Mouse (Mus musculus) intestine, postnatal 0 days (tissue): ENCODE results near the gene 4921536K21Rik. TPM values are rescaled to one million over a fixed set of nuclear protein-coding genes. Genes with fewer than 3 reads are reported as not detected.

Experiments
- ATAC-seq: fragments of 200-750 bp; cut with Nextera tagmentation; 2 replicates; pipeline ENCODE4 v1.8.0; 2017; ENCODE audit warnings: mild to moderate bottlenecking, moderate TSS enrichment, moderate library complexity
- H3K27ac ChIP-seq: fragments of 300-500 bp; sonication (generic); 2 replicates; pipeline ENCODE4 v1.5.1; 2014; ENCODE audit warnings: mild to moderate bottlenecking, low read depth, low read length, moderate library complexity
- H3K27me3 ChIP-seq: fragments of 300-500 bp; sonication (generic); replicated peaks from 2 replicates; pipeline ENCODE4 v1.6.1; 2014; ENCODE audit warnings: low read length, mixed read lengths; ENCODE audit not compliant: control insufficient read depth, insufficient read depth
- H3K36me3 ChIP-seq: fragments of 300-500 bp; sonication (generic); 2 replicates; pipeline ENCODE4 v1.6.1; 2014; ENCODE audit warnings: mild to moderate bottlenecking, moderate library complexity; ENCODE audit not compliant: control insufficient read depth, insufficient read depth
- H3K4me1 ChIP-seq: fragments of 300-500 bp; sonication (generic); replicated peaks from 2 replicates; pipeline ENCODE4 v1.6.1; 2014; ENCODE audit warnings: antibody characterized with exemption, low read length, mixed read lengths; ENCODE audit not compliant: control insufficient read depth, insufficient read depth
- H3K4me2 ChIP-seq: fragments of 300-500 bp; sonication (generic); replicated peaks from 2 replicates; pipeline ENCODE4 v1.6.1; 2014; ENCODE audit warnings: low read depth, mild to moderate bottlenecking, moderate library complexity
- H3K4me3 ChIP-seq: fragments of 300-500 bp; sonication (generic); 2 replicates; pipeline ENCODE4 v1.5.1; 2014; ENCODE audit warnings: low read depth, low read length
- H3K9ac ChIP-seq: fragments of 300-500 bp; sonication (generic); 2 replicates; pipeline ENCODE4 v1.6.1; 2014; ENCODE audit warnings: mild to moderate bottlenecking, low read depth, low read length
- H3K9me3 ChIP-seq: fragments of 300-500 bp; sonication (generic); 2 replicates; pipeline ENCODE4 v1.6.1; 2016; ENCODE audit warnings: mixed run types; ENCODE audit not compliant: control insufficient read depth
- CTCF ChIP-seq: sonication (generic); IDR thresholded peaks from 2 replicates; pipeline ENCODE4 v1.5.1; 2016; ENCODE audit warnings: low read depth, mild to moderate bottlenecking, control low read depth, antibody characterized with exemption, moderate library complexity
- WGBS: fragments of 180-500 bp; shearing (Covaris S2); extraction: QIAGEN DNeasy Blood & Tissue Kit; methylation state at CpG from one replicate; pipeline ENCODE4 v1.1.7; 2014; 5-methylcytosine and 5-hydroxymethylcytosine counted together
- polyA plus RNA-seq: library from polyadenylated mRNA; unstranded; fragments of >200 nt; fragmentation: Nextera tagmentation; extraction: Ambion mirVana; gene quantifications from 2 replicates; pipeline ENCODE4 v1.2.1, GENCODE M21; 2015

4921536K21Rik gene
- polyA plus RNA-seq, 1 experiment from 2014 or later: 0.20 TPM

GRCm38 (mm10) chr11:3849469-3850314 is 45.2 kb downstream of the 4921536K21Rik start:
- Histone ChIP-seq H3K4me3 (no peak overlapping the region), H3K27ac (no peak overlapping the region), H3K4me1 (no peaks in the 10 kb centered on the region), H3K36me3 (no peaks in the 10 kb centered on the region), H3K27me3 (no peaks in the 10 kb centered on the region), H3K9ac (no peak overlapping the region), H3K4me2 (no peak overlapping the region), H3K9me3 (no peaks in the 10 kb centered on the region)
- 73% methylated on average over 15 of the region's 15 CpGs for WGBS
- ATAC-seq: no peak
- no peak for TF ChIP-seq CTCF

- Histone ChIP-seq H3K4me1 (no peaks in the 10 kb centered on the region), H3K4me3 (no peak overlapping the region), H3K4me2 (no peak overlapping the region), H3K27me3 (no peaks in the 10 kb centered on the region), H3K36me3 (no peaks in the 10 kb centered on the region), H3K27ac (no peak overlapping the region), H3K9ac (no peak overlapping the region), H3K9me3 (no peaks in the 10 kb centered on the region)
- no peak for ATAC-seq
- 76% methylated on average over 2 of the region's 2 CpGs for WGBS
- no peak for TF ChIP-seq CTCF
Observed at GRCm38 (mm10) chr11:3846351-3846750, 48.5 kb downstream of the 4921536K21Rik start.

DNA sequence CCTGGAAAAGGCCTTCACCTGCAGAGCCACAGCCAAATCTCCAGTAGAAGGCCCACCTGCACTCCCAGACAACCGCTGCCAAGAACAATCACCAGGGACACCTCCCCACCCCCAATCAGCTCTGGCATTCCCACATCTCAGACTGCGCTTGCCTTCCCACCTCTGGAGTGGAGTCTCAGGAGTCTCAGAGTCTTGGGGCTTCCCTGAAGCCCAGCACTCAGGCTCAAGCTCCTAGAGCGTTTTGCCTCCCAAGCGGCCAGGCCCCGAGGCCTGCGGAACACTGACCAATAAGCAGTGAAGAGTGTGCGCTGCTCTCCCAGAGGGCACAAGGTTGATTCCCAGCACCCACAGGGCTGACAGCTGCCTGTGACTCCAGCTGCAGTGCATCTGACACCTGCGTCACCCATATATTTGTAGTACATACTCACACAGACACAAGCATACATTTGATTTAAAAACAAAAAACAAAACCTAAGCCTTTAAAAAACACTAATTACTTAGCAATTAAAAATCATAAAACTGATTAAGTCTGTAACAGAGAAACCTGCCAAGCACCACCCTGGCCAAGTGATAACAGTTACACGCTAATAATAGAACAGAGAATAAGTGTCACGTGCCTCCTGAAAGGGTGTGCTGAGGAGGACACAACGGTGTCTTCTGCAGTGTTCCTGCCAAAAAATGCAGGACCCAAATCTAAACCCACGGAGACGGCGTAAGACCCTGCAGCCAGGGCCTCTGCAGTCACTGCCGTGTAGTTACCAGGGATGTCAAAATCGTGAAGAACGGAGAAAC is 50.8 kb downstream of the 4921536K21Rik start:
- no peaks in the 10 kb centered on the region for H3K4me1 ChIP-seq
- no peak; the same call in 1 of the 2 replicates for ATAC-seq
- TF ChIP-seq CTCF: no peak
- no peaks in the 10 kb centered on the region for H3K36me3 ChIP-seq
- no peak overlapping the region for H3K27ac ChIP-seq
- H3K4me2 ChIP-seq: no peak overlapping the region
- H3K9ac ChIP-seq: no peak overlapping the region
- H3K4me3 ChIP-seq: no peak overlapping the region
- H3K9me3 ChIP-seq: no peaks in the 10 kb centered on the region
- no peaks in the 10 kb centered on the region for H3K27me3 ChIP-seq
- WGBS: 73% methylated on average over 17 of the region's 17 CpGs

Other genes with a start within 250 kb of the 4921536K21Rik start
- gene Morc2a, start 245.9 kb downstream of the 4921536K21Rik start, polyA plus RNA-seq: 5.9 and 6.8 TPM in 2 replicates
- 1.9 TPM in 2 replicates for gene Osbp2, start 31.2 kb downstream of the 4921536K21Rik start, polyA plus RNA-seq
- gene Dusp18, start 142 bp upstream of the 4921536K21Rik start, polyA plus RNA-seq: 2.4 and 2.5 TPM in 2 replicates
- gene Slc35e4, start 19.6 kb upstream of the 4921536K21Rik start, polyA plus RNA-seq: 2.1 and 2.2 TPM in 2 replicates
- 283 and 305 TPM in 2 replicates for gene Tcn2, start 37.1 kb upstream of the 4921536K21Rik start, polyA plus RNA-seq
- gene Pes1, start 68.9 kb upstream of the 4921536K21Rik start, polyA plus RNA-seq: 27.6 and 31.8 TPM in 2 replicates
- gene 4930556J24Rik, start 81.7 kb upstream of the 4921536K21Rik start, polyA plus RNA-seq: 0.13 and 0.16 TPM in 2 replicates
- gene Gal3st1, start 88.5 kb upstream of the 4921536K21Rik start, polyA plus RNA-seq: 30.4 and 30.6 TPM in 2 replicates
- 0.05 and 0.13 TPM in 2 replicates for gene Sec14l4, start 136.4 kb upstream of the 4921536K21Rik start, polyA plus RNA-seq
- not detected in 2 replicates for gene Sec14l3, start 169.7 kb upstream of the 4921536K21Rik start, polyA plus RNA-seq
- gene Mtfp1, start 200.3 kb upstream of the 4921536K21Rik start, polyA plus RNA-seq: 20.0 and 21.1 TPM in 2 replicates
- gene Sec14l2, start 228.3 kb upstream of the 4921536K21Rik start, polyA plus RNA-seq: 7.6 and 8.4 TPM in 2 replicates
- gene Rnf215, start 240.1 kb upstream of the 4921536K21Rik start, polyA plus RNA-seq: 15.5 and 15.6 TPM in 2 replicates